Mouse (Mus musculus) stomach, postnatal 0 days (tissue): ENCODE measurements around the gene Fbxw9.

Experiments used
- CTCF ChIP-seq: IDR thresholded peaks from 2 replicates; pipeline ENCODE4 v1.5.1; 2016; ENCODE audit warnings: antibody characterized with exemption, low read depth, mild to moderate bottlenecking, moderate library complexity
- EP300 ChIP-seq: optimal IDR thresholded peaks from 2 replicates; pipeline ENCODE3; 2016; ENCODE audit warnings: antibody characterized with exemption

- TF ChIP-seq EP300 (no peak), CTCF (no peak)
Measured at GRCm38 (mm10) chr8:85043619-85044018, 16.2 kb upstream of the Fbxw9 start.
